Mouse (Mus musculus) myocyte (in vitro differentiated cells): ENCODE results near the gene Rbm33. TPM values are rescaled to one million over a fixed set of nuclear protein-coding genes. Genes with fewer than 3 reads are reported as not detected.

ENCODE experiments used
- H3K27me3 ChIP-seq: one replicate; pipeline ENCODE4 v1.6.1; 2011; ENCODE audit not compliant: control insufficient read depth, insufficient read depth, insufficient read length
- H3K36me3 ChIP-seq: one replicate; pipeline ENCODE4 v1.6.1; 2011; ENCODE audit not compliant: control insufficient read depth, insufficient read depth
- H3K4me2 ChIP-seq: one replicate; pipeline ENCODE4 v1.6.1; 2011; ENCODE audit warnings: low read depth, control low read depth
- H3K4me3 ChIP-seq: one replicate; pipeline ENCODE4 v1.5.1; 2011; ENCODE audit warnings: mild to moderate bottlenecking, control low read depth, moderate library complexity
- H3K79me2 ChIP-seq: one replicate; pipeline ENCODE4 v1.6.1; 2011; ENCODE audit not compliant: control insufficient read depth, insufficient read depth
- H3ac ChIP-seq: one replicate; pipeline ENCODE4 v1.6.1; 2011; ENCODE audit not compliant: control insufficient read depth, insufficient read length
- CEBPB ChIP-seq: IDR thresholded peaks from 2 replicates; pipeline ENCODE4 v1.6.1; 2011; ENCODE audit warnings: mild to moderate bottlenecking, moderate library complexity; ENCODE audit not compliant: poor library complexity, insufficient read depth, severe bottlenecking
- E2F4 ChIP-seq: IDR thresholded peaks from one replicate; pipeline ENCODE4 v1.6.1; 2011; ENCODE audit warnings: mild to moderate bottlenecking, control low read depth, moderate library complexity; ENCODE audit not compliant: insufficient read depth
- MAX ChIP-seq: IDR thresholded peaks from one replicate; pipeline ENCODE4 v1.6.1; 2011; ENCODE audit warnings: low read depth, mild to moderate bottlenecking, control low read depth
- MYOD1 ChIP-seq, 3 experiments: IDR thresholded peaks; one replicate each; pipeline ENCODE4 v1.6.1; 2011; ENCODE audit warnings: control low read depth in 2 of 3, low read depth in 2 of 3, mild to moderate bottlenecking in 2 of 3, moderate library complexity in 1 of 3; ENCODE audit not compliant: insufficient read length in 2 of 3, control insufficient read depth in 1 of 3
- MYOG ChIP-seq, 3 experiments: IDR thresholded peaks; one replicate each; pipeline ENCODE4 v1.6.1; 2011; ENCODE audit warnings: control low read depth in 2 of 3, low read depth in 2 of 3, mild to moderate bottlenecking in 2 of 3; ENCODE audit not compliant: insufficient read length in 2 of 3, control insufficient read depth in 1 of 3, insufficient read depth in 1 of 3
- POLR2A ChIP-seq: IDR thresholded peaks from one replicate; pipeline ENCODE4 v1.6.1; 2011; ENCODE audit warnings: low read depth, mild to moderate bottlenecking, control low read depth, moderate library complexity; ENCODE audit not compliant: insufficient read length
- POLR2AphosphoS2 ChIP-seq: IDR thresholded peaks from one replicate; pipeline ENCODE4 v1.6.1; 2011; ENCODE audit warnings: low read depth, control low read depth; ENCODE audit not compliant: insufficient read length
- REST ChIP-seq: IDR thresholded peaks from one replicate; pipeline ENCODE4 v1.6.1; 2011; ENCODE audit warnings: mild to moderate bottlenecking, control low read depth, moderate library complexity; ENCODE audit not compliant: insufficient read depth, insufficient read length
- SRF ChIP-seq: IDR thresholded peaks from one replicate; pipeline ENCODE4 v1.6.1; 2011; ENCODE audit warnings: low read depth; ENCODE audit not compliant: control insufficient read depth, insufficient read length
- TCF12 ChIP-seq: IDR thresholded peaks from one replicate; pipeline ENCODE4 v1.6.1; 2011; ENCODE audit warnings: mild to moderate bottlenecking, control low read depth; ENCODE audit not compliant: poor library complexity, insufficient read depth, severe bottlenecking
- TCF3 ChIP-seq: IDR thresholded peaks from one replicate; pipeline ENCODE4 v1.6.1; 2011; ENCODE audit warnings: low read depth, control low read depth; ENCODE audit not compliant: insufficient read length
- USF1 ChIP-seq: IDR thresholded peaks from one replicate; pipeline ENCODE4 v1.6.1; 2011; ENCODE audit warnings: low read depth, mild to moderate bottlenecking, control low read depth, moderate library complexity
- polyA plus RNA-seq: library from polyadenylated mRNA; unstranded; fragments of >200 nt; fragmentation: generic; extraction: Trizol; gene quantifications from one replicate; pipeline ENCODE4 v1.2.1, GENCODE M21; 2012; ENCODE audit warnings: missing spikeins

Gene Rbm33
- polyA plus RNA-seq, 1 experiment = 11.7 TPM

DNA sequence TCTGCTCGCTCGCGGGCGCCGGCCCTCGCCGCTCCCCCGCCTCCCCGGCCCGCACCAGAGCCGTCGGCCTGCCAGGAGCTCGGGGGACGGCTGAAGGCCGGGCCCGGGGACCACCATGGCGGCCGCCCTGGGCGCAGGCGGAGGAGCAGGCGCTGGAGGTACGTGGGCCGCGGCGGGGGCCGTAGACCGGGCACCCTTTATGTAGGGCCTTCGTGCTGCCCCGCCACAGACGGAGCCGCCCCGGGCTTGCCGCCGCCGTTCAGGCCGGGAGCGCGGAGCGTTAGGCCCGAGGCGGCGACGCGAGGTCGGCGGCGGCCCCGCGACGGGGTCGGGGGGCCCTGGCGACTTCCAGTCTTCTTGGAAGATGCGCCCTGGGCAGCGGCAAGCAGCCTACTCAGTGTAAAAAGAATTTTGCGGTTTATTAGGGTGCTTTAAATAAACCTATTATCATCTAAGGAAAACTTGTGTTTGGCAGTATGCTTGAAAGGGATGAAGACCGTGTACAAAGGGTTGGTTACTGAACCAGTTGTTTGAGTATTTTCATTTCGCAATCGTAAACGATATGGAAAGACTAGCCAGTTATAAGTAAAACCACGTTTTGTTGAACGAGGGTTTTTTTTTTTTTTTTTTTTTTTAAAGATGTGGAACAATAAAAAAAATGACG is 464 bp downstream of the Rbm33 start:
- no peaks in the 10 kb centered on the region for H3K27me3 ChIP-seq

GRCm38 (mm10) chr5:28317917-28318267 is 971 bp downstream of the Rbm33 start:
- peak overlapping the region; percentile 89 for H3K4me2 ChIP-seq
- no peaks in the 10 kb centered on the region for H3K36me3 ChIP-seq
- no peak for TF ChIP-seq TCF3
- TF ChIP-seq POLR2AphosphoS2 = no peak
- TF ChIP-seq MYOD1 (IDR thresholded peaks at IDR 0.05; ENCODE audit: control insufficient read depth in 1 of 3, insufficient read length in 2 of 3, low read depth in 2 of 3) = no peak
- TF ChIP-seq CEBPB = no peak
- no peak for TF ChIP-seq MAX
- no peak for TF ChIP-seq POLR2A
- H3K79me2 ChIP-seq = peaks cover 55% of the 10 kb centered on the region
- H3ac ChIP-seq = peak overlapping the region; percentile 89
- H3K27me3 ChIP-seq = no peaks in the 10 kb centered on the region
- peak overlapping the region; percentile 49 for H3K4me3 ChIP-seq

More for the DNA sequence above, 464 bp downstream of the Rbm33 start:
- TF ChIP-seq USF1 (no peak), CEBPB (0 out of 2 replicates have a peak, but pooled peaks have one; percentile 47), TCF12 (no peak)
- Histone ChIP-seq H3K36me3 (no peaks in the 10 kb centered on the region), H3K4me3 (peak overlapping the region; percentile 49), H3ac (peak overlapping the region; percentile 89), H3K79me2 (peaks cover 50% of the 10 kb centered on the region), H3K4me2 (peak overlapping the region; percentile 89)

DNA sequence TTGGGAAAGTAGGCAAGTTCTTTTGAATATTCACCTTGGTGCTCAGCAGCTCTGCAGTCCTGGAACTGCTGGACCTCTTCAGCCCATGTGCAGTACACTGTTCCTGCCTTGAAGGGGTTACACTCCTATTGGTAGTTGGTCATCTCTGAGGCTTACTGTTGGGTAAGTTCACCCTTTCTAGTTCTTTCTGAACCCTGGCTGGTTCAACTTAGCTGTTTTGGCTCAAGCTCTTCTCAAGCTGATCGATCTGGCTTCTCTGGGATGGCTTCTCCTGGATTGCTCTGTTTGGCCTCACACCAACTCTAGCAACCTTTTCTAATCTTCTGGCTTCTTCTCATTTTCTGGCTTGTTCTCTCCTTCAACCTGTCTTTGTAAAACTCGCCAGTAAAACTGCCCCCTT is 1.8 kb downstream of the Rbm33 start:
- Histone ChIP-seq H3K79me2 (peaks cover 63% of the 10 kb centered on the region), H3K27me3 (no peaks in the 10 kb centered on the region), H3K4me3 (peak overlapping the region; percentile 49), H3ac (no peak overlapping the region), H3K4me2 (peak overlapping the region; percentile 89), H3K36me3 (no peaks in the 10 kb centered on the region)
- TF ChIP-seq USF1 (no peak), MYOG (IDR thresholded peaks at IDR 0.05; ENCODE audit: control insufficient read depth in 1 of 3, insufficient read depth in 1 of 3, insufficient read length in 2 of 3, low read depth in 2 of 3) (no peak), E2F4 (no peak), REST (no peak), MYOD1 (IDR thresholded peaks at IDR 0.05; ENCODE audit: control insufficient read depth in 1 of 3, insufficient read length in 2 of 3, low read depth in 2 of 3) (no peak), TCF3 (no peak), CEBPB (no peak), TCF12 (no peak), POLR2AphosphoS2 (no peak)

DNA sequence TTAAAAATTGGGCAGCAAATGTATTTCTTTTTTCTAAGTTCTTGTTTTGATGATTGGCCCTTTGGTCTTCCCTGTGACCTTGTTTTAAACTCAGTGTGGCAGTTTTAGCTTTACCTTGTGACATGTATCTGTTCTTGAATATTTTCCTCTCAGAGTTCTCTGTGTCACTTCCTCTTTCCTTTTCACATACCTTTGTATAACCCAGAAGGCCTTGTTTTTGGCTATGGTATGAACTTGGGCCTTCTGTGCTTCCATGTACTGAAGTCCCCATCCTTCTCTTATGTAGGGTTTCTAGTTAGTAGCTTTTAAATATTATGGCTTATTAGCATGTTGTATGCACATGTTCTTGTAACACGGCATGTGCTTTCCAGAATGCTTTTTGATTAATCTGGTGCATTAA is 4.8 kb downstream of the Rbm33 start:
- no peak overlapping the region for H3K4me2 ChIP-seq
- H3ac ChIP-seq = no peak overlapping the region
- H3K79me2 ChIP-seq = peaks cover 94% of the 10 kb centered on the region
- H3K36me3 ChIP-seq = peaks cover 3% of the 10 kb centered on the region
- TF ChIP-seq SRF = no peak
- no peak for TF ChIP-seq CEBPB
- no peak for TF ChIP-seq MYOD1 (IDR thresholded peaks at IDR 0.05; ENCODE audit: control insufficient read depth in 1 of 3, insufficient read length in 2 of 3, low read depth in 2 of 3)
- no peak for TF ChIP-seq MAX
- no peak for TF ChIP-seq USF1
- no peak for TF ChIP-seq REST
- TF ChIP-seq POLR2A = no peak
- H3K27me3 ChIP-seq = no peaks in the 10 kb centered on the region
- no peak overlapping the region for H3K4me3 ChIP-seq

DNA sequence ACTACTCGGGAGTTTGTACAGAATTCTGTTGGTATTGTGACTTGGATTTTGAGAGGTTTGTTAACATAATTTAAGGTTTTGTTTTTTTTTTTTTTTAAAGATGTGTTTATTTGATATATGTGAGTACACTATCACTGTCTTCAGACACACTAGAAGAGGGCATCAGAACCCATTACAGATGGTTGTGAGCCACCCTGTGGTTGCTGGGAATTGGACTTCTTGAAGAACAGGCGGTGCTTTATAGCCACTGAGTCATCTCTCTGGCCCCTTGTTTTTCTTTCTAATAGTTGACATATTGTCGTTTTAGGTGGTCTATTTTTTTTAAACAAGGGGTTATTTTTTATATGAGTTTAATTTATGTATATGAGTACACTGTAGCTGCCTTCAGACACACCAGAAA is 5.3 kb downstream of the Rbm33 start:
- TF ChIP-seq MYOG (IDR thresholded peaks at IDR 0.05; ENCODE audit: control insufficient read depth in 1 of 3, insufficient read depth in 1 of 3, insufficient read length in 2 of 3, low read depth in 2 of 3) = no peak
- no peak for TF ChIP-seq REST
- no peak for TF ChIP-seq POLR2AphosphoS2
- TF ChIP-seq E2F4 = no peak
- no peak for TF ChIP-seq USF1
- no peak for TF ChIP-seq TCF3
- no peak for TF ChIP-seq TCF12
- TF ChIP-seq SRF = no peak
- TF ChIP-seq CEBPB = no peak
- TF ChIP-seq POLR2A = no peak
- no peak for TF ChIP-seq MYOD1 (IDR thresholded peaks at IDR 0.05; ENCODE audit: control insufficient read depth in 1 of 3, insufficient read length in 2 of 3, low read depth in 2 of 3)
- H3K4me3 ChIP-seq = no peak overlapping the region
- H3K36me3 ChIP-seq = peaks cover 3% of the 10 kb centered on the region
- H3K4me2 ChIP-seq = no peak overlapping the region
- H3K79me2 ChIP-seq = peaks cover 98% of the 10 kb centered on the region
- no peaks in the 10 kb centered on the region for H3K27me3 ChIP-seq
- H3ac ChIP-seq = no peak overlapping the region
